Mouse (Mus musculus): ENCODE results near the gene Ap4m1. TPM values are rescaled to one million over a fixed set of nuclear protein-coding genes. Genes with fewer than 3 reads are reported as not detected.

Gene Ap4m1
- polyA plus RNA-seq, 1 experiment = 22.9 TPM

GRCm38 (mm10) chr5:138223287-138223686, 51.5 kb downstream of the Ap4m1 start:
- WGBS = 53% methylated on average over 3 of the region's 3 CpGs
- Histone ChIP-seq H3K27ac (ENCODE audit: insufficient read depth, low read depth, low read length) (no peak overlapping the region), H3K36me3 (ENCODE audit: control insufficient read depth, insufficient read depth, low read length) (no peaks in the 10 kb centered on the region), H3K4me1 (ENCODE audit: control insufficient read depth, insufficient read depth, low read length) (0 out of 2 replicates have a peak, but pooled peaks cover 3% of the 10 kb centered on the region), H3K27me3 (replicated peaks; ENCODE audit: control insufficient read depth, insufficient read depth, low read length) (no peaks in the 10 kb centered on the region), H3K4me3 (ENCODE audit: insufficient read depth, low read depth, low read length) (no peak overlapping the region)
- TF ChIP-seq POLR2A (IDR thresholded peaks at IDR 0.05; ENCODE audit: low read depth, low read length) (no peak), CTCF (conservative IDR thresholded peaks at IDR 0.05; ENCODE audit: insufficient read depth, insufficient read length, low read depth, low read length) (no peak)
- DNase-seq = no peak

- TF ChIP-seq CTCF (conservative IDR thresholded peaks at IDR 0.05; ENCODE audit: insufficient read depth, insufficient read length, low read depth, low read length) = no peak
- no peak for TF ChIP-seq POLR2A (IDR thresholded peaks at IDR 0.05; ENCODE audit: low read depth, low read length)
- H3K36me3 ChIP-seq (ENCODE audit: control insufficient read depth, insufficient read depth, low read length) = no peaks in the 10 kb centered on the region
- no peak within 1 kb of the TSS for H3K4me3 ChIP-seq (ENCODE audit: insufficient read depth, low read depth, low read length)
- H3K4me1 ChIP-seq (ENCODE audit: control insufficient read depth, insufficient read depth, low read length) = no peaks in the 10 kb centered on the region
- 66% methylated on average over 2 of the region's 2 CpGs for WGBS
- H3K27me3 ChIP-seq (replicated peaks; ENCODE audit: control insufficient read depth, insufficient read depth, low read length) = no peaks in the 10 kb centered on the region
- no peak for DNase-seq
- no peak within 1 kb of the TSS for H3K27ac ChIP-seq (ENCODE audit: insufficient read depth, low read depth, low read length)
Measured at GRCm38 (mm10) chr5:138225700-138226099, 53.9 kb downstream of the Ap4m1 start, which contains the start of gene Nxpe5. Gene Nxpe5 (plus strand): TSS chr5:138225898.

GRCm38 (mm10) chr5:138226491-138226890, 54.7 kb downstream of the Ap4m1 start:
- H3K36me3 ChIP-seq (ENCODE audit: control insufficient read depth, insufficient read depth, low read length) = no peaks in the 10 kb centered on the region
- no peak for DNase-seq

GRCm38 (mm10) chr5:138227367-138227766, 55.6 kb downstream of the Ap4m1 start:
- 69% methylated on average over 2 of the region's 2 CpGs for WGBS
- no peak overlapping the region for H3K4me3 ChIP-seq (ENCODE audit: insufficient read depth, low read depth, low read length)
- no peaks in the 10 kb centered on the region for H3K36me3 ChIP-seq (ENCODE audit: control insufficient read depth, insufficient read depth, low read length)
- peak; percentile 25 for DNase-seq
- TF ChIP-seq POLR2A (IDR thresholded peaks at IDR 0.05; ENCODE audit: low read depth, low read length) = no peak
- TF ChIP-seq CTCF (conservative IDR thresholded peaks at IDR 0.05; ENCODE audit: insufficient read depth, insufficient read length, low read depth, low read length) = no peak
- H3K27me3 ChIP-seq (replicated peaks; ENCODE audit: control insufficient read depth, insufficient read depth, low read length) = no peaks in the 10 kb centered on the region
- no peaks in the 10 kb centered on the region for H3K4me1 ChIP-seq (ENCODE audit: control insufficient read depth, insufficient read depth, low read length)
- H3K27ac ChIP-seq (ENCODE audit: insufficient read depth, low read depth, low read length) = no peak overlapping the region

More at GRCm38 (mm10) chr5:138226491-138226890, 54.7 kb downstream of the Ap4m1 start:
- Histone ChIP-seq H3K4me3 (ENCODE audit: insufficient read depth, low read depth, low read length) (no peak overlapping the region), H3K27ac (ENCODE audit: insufficient read depth, low read depth, low read length) (no peak overlapping the region), H3K27me3 (replicated peaks; ENCODE audit: control insufficient read depth, insufficient read depth, low read length) (no peaks in the 10 kb centered on the region), H3K4me1 (ENCODE audit: control insufficient read depth, insufficient read depth, low read length) (no peaks in the 10 kb centered on the region)
- no peak for TF ChIP-seq CTCF (conservative IDR thresholded peaks at IDR 0.05; ENCODE audit: insufficient read depth, insufficient read length, low read depth, low read length)
- WGBS = 81% methylated on average over 4 of the region's 4 CpGs

GRCm38 (mm10) chr5:138228026-138228425, 56.2 kb downstream of the Ap4m1 start:
- Histone ChIP-seq H3K36me3 (ENCODE audit: control insufficient read depth, insufficient read depth, low read length) (no peaks in the 10 kb centered on the region), H3K27ac (ENCODE audit: insufficient read depth, low read depth, low read length) (no peak overlapping the region), H3K4me3 (ENCODE audit: insufficient read depth, low read depth, low read length) (no peak overlapping the region), H3K4me1 (ENCODE audit: control insufficient read depth, insufficient read depth, low read length) (no peaks in the 10 kb centered on the region), H3K27me3 (replicated peaks; ENCODE audit: control insufficient read depth, insufficient read depth, low read length) (no peaks in the 10 kb centered on the region)
- WGBS = 53% methylated on average over 3 of the region's 3 CpGs
- peak; percentile 61 for TF ChIP-seq CTCF (conservative IDR thresholded peaks at IDR 0.05; ENCODE audit: insufficient read depth, insufficient read length, low read depth, low read length)
- TF ChIP-seq POLR2A (IDR thresholded peaks at IDR 0.05; ENCODE audit: low read depth, low read length) = no peak
- DNase-seq = peak; percentile 60

- H3K27ac ChIP-seq (ENCODE audit: insufficient read depth, low read depth, low read length) = no peak overlapping the region
- no peaks in the 10 kb centered on the region for H3K27me3 ChIP-seq (replicated peaks; ENCODE audit: control insufficient read depth, insufficient read depth, low read length)
- H3K36me3 ChIP-seq (ENCODE audit: control insufficient read depth, insufficient read depth, low read length) = no peaks in the 10 kb centered on the region
- no peak overlapping the region for H3K4me3 ChIP-seq (ENCODE audit: insufficient read depth, low read depth, low read length)
- H3K4me1 ChIP-seq (ENCODE audit: control insufficient read depth, insufficient read depth, low read length) = no peaks in the 10 kb centered on the region; the same call in 1 of the 2 replicates
- no peak for DNase-seq
- 74% methylated on average over 3 of the region's 3 CpGs for WGBS
- TF ChIP-seq POLR2A (IDR thresholded peaks at IDR 0.05; ENCODE audit: low read depth, low read length) (no peak), CTCF (conservative IDR thresholded peaks at IDR 0.05; ENCODE audit: insufficient read depth, insufficient read length, low read depth, low read length) (no peak)
Measured at GRCm38 (mm10) chr5:138229511-138229910, 57.7 kb downstream of the Ap4m1 start.

Other genes starting within 250 kb of the Ap4m1 start
- 0.05 and 0.20 TPM in 2 replicates for gene Gjc3, start 208.9 kb upstream of the Ap4m1 start, polyA plus RNA-seq (2012; rRNA removed)
- gene Azgp1, start 190.5 kb upstream of the Ap4m1 start, polyA plus RNA-seq (2012; rRNA removed) = 5.1 and 5.3 TPM in 2 replicates
- not detected in 2 replicates for gene Smok3a, start 150.7 kb upstream of the Ap4m1 start, polyA plus RNA-seq (2012; rRNA removed)
- gene Smok3b, start 150.6 kb upstream of the Ap4m1 start, polyA plus RNA-seq (2012; rRNA removed) = not detected in 2 replicates
- not detected in 2 replicates for gene Smok3c, start 118.8 kb upstream of the Ap4m1 start, polyA plus RNA-seq (2012; rRNA removed)
- gene Zkscan1, start 86.9 kb upstream of the Ap4m1 start, polyA plus RNA-seq (2012; rRNA removed) = 8.3 and 10.2 TPM in 2 replicates
- 9.8 and 10.9 TPM in 2 replicates for gene Zscan21, start 55.1 kb upstream of the Ap4m1 start, polyA plus RNA-seq (2012; rRNA removed)
- 3.4 and 4.4 TPM in 2 replicates for gene Zfp113, start 16.3 kb upstream of the Ap4m1 start, polyA plus RNA-seq (2012; rRNA removed)
- gene Cops6, start 10.9 kb upstream of the Ap4m1 start, polyA plus RNA-seq (2012; rRNA removed) = 141 and 144 TPM in 2 replicates
- gene Mcm7, start 420 bp downstream of the Ap4m1 start, polyA plus RNA-seq (2012; rRNA removed) = 15.5 and 16.5 TPM in 2 replicates
- 52.6 and 56.3 TPM in 2 replicates for gene Taf6, start 15.4 kb downstream of the Ap4m1 start, polyA plus RNA-seq (2012; rRNA removed)
- 4.2 and 5.7 TPM in 2 replicates for gene Cnpy4, start 15.5 kb downstream of the Ap4m1 start, polyA plus RNA-seq (2012; rRNA removed)
- 3.6 and 4.4 TPM in 2 replicates for gene Mblac1, start 22.3 kb downstream of the Ap4m1 start, polyA plus RNA-seq (2012; rRNA removed)
- 0.26 and 0.33 TPM in 2 replicates for gene Nxpe5, start 53.9 kb downstream of the Ap4m1 start, polyA plus RNA-seq (2012; rRNA removed)
- 362 and 389 TPM in 2 replicates for gene Lamtor4, start 83.5 kb downstream of the Ap4m1 start, polyA plus RNA-seq (2012; rRNA removed)
- gene BC037034, start 92.0 kb downstream of the Ap4m1 start, polyA plus RNA-seq (2012; rRNA removed) = 28.5 and 35.1 TPM in 2 replicates
- 0.13 and 0.19 TPM in 2 replicates for gene Gal3st4, start 100.8 kb downstream of the Ap4m1 start, polyA plus RNA-seq (2012; rRNA removed)
- gene Gm43720, start 108.0 kb downstream of the Ap4m1 start, polyA plus RNA-seq (2012; rRNA removed) = not detected in 2 replicates
- 1.2 and 1.5 TPM in 2 replicates for gene Gpc2, start 108.0 kb downstream of the Ap4m1 start, polyA plus RNA-seq (2012; rRNA removed)
- 0.30 and 0.34 TPM in 2 replicates for gene Stag3, start 108.2 kb downstream of the Ap4m1 start, polyA plus RNA-seq (2012; rRNA removed)
- 0.11 and 0.33 TPM in 2 replicates for gene Pvrig, start 170.0 kb downstream of the Ap4m1 start, polyA plus RNA-seq (2012; rRNA removed)